Mouse (Mus musculus) myocyte (in vitro differentiated cells): Measurements from ENCODE around the gene Zxdc.

Source experiments
- MAX ChIP-seq: IDR thresholded peaks from one replicate; pipeline ENCODE4 v1.6.1; 2011; ENCODE audit warnings: low read depth, mild to moderate bottlenecking, control low read depth
- MYOD1 ChIP-seq, 3 experiments: IDR thresholded peaks; one replicate each; pipeline ENCODE4 v1.6.1; 2011; ENCODE audit warnings: control low read depth in 2 of 3, low read depth in 2 of 3, mild to moderate bottlenecking in 2 of 3, moderate library complexity in 1 of 3; ENCODE audit not compliant: insufficient read length in 2 of 3, control insufficient read depth in 1 of 3
- POLR2A ChIP-seq: IDR thresholded peaks from one replicate; pipeline ENCODE4 v1.6.1; 2011; ENCODE audit warnings: low read depth, mild to moderate bottlenecking, control low read depth, moderate library complexity; ENCODE audit not compliant: insufficient read length
- POLR2AphosphoS2 ChIP-seq: IDR thresholded peaks from one replicate; pipeline ENCODE4 v1.6.1; 2011; ENCODE audit warnings: low read depth, control low read depth; ENCODE audit not compliant: insufficient read length
- REST ChIP-seq: IDR thresholded peaks from one replicate; pipeline ENCODE4 v1.6.1; 2011; ENCODE audit warnings: mild to moderate bottlenecking, control low read depth, moderate library complexity; ENCODE audit not compliant: insufficient read depth, insufficient read length
- USF1 ChIP-seq: IDR thresholded peaks from one replicate; pipeline ENCODE4 v1.6.1; 2011; ENCODE audit warnings: low read depth, mild to moderate bottlenecking, control low read depth, moderate library complexity

DNA sequence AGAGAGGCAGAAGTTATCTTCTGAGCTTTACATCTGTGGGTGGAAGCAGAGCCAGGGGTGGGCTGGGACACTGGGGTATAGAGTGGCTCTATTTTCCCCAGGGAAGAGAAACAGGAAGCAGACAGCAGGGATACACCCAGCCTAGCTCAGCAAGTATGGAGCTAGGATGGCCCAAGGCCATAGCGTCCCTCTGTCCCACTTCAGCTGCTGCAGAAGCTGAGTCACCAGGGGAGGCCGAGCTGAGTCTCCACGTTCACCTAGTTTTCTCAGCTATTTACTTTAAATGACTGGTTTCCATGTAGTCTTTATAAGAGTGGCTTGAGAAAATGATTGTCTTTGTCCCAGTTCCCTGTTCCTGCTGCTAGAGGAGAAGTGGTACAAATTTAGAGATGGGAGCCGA, 20.8 kb upstream of the Zxdc start:
- TF ChIP-seq POLR2A (no peak), USF1 (no peak), POLR2AphosphoS2 (no peak), REST (no peak), MYOD1 (IDR thresholded peaks at IDR 0.05; ENCODE audit: control insufficient read depth in 1 of 3, insufficient read length in 2 of 3, low read depth in 2 of 3) (no peak), MAX (no peak)
